Mouse (Mus musculus) hindbrain, embryonic 16.5 days (tissue): Measurements from ENCODE around the gene Pbrm1. TPM values are rescaled to one million over a fixed set of nuclear protein-coding genes. Genes with fewer than 3 reads are reported as not detected.
A peak's percentile ranks its signal among the peaks of the same experiment; 100 is the strongest.

Experiments used
- ATAC-seq: fragments of 200-750 bp; cut with Nextera tagmentation; 2 replicates; pipeline ENCODE4 v1.8.0; 2017; ENCODE audit warnings: moderate TSS enrichment, moderate library complexity
- H3K27ac ChIP-seq: fragments of 300-500 bp; sonication (generic); 2 replicates; pipeline ENCODE4 v1.5.1; 2014; ENCODE audit warnings: low read depth, mild to moderate bottlenecking, control low read depth, low read length, moderate library complexity
- H3K27me3 ChIP-seq: fragments of 300-500 bp; sonication (generic); replicated peaks from 2 replicates; pipeline ENCODE4 v1.6.1; 2014; ENCODE audit warnings: low read length; ENCODE audit not compliant: control insufficient read depth, insufficient read depth
- H3K36me3 ChIP-seq: fragments of 300-500 bp; sonication (generic); 2 replicates; pipeline ENCODE4 v1.6.1; 2014; ENCODE audit warnings: mild to moderate bottlenecking, low read length, moderate library complexity, mixed read lengths; ENCODE audit not compliant: control insufficient read depth, insufficient read depth
- H3K4me1 ChIP-seq: fragments of 300-500 bp; sonication (generic); 2 replicates; pipeline ENCODE4 v1.6.1; 2014; ENCODE audit warnings: low read depth, low read length; ENCODE audit not compliant: control insufficient read depth, insufficient read depth
- H3K4me2 ChIP-seq: fragments of 300-500 bp; sonication (generic); 2 replicates; pipeline ENCODE4 v1.6.1; 2014; ENCODE audit warnings: mild to moderate bottlenecking, low read length, control low read depth, moderate library complexity
- H3K4me3 ChIP-seq: fragments of 300-500 bp; sonication (generic); 2 replicates; pipeline ENCODE4 v1.5.1; 2014; ENCODE audit warnings: mild to moderate bottlenecking, low read length, control low read depth, moderate library complexity
- H3K9ac ChIP-seq: fragments of 300-500 bp; sonication (generic); 2 replicates; pipeline ENCODE4 v1.6.1; 2014; ENCODE audit warnings: low read depth, mild to moderate bottlenecking, control low read depth, low read length, moderate library complexity
- H3K9me3 ChIP-seq: fragments of 300-500 bp; sonication (generic); 2 replicates; pipeline ENCODE4 v1.6.1; 2014; ENCODE audit warnings: mild to moderate bottlenecking, low read length, moderate library complexity; ENCODE audit not compliant: control insufficient read depth
- WGBS: fragments of 180-500 bp; shearing (Covaris S2); extraction: QIAGEN DNeasy Blood & Tissue Kit; methylation state at CpG from one replicate; pipeline ENCODE4 v1.1.7; 2014; 5-methylcytosine and 5-hydroxymethylcytosine counted together
- polyA plus RNA-seq: library from polyadenylated mRNA; unstranded; fragments of >200 nt; fragmentation: Nextera tagmentation; extraction: Ambion mirVana; gene quantifications from 2 replicates; pipeline ENCODE4 v1.2.1, GENCODE M21; 2015

Pbrm1 gene
- polyA plus RNA-seq, 1 experiment from 2014 or later = 98.7 TPM

- H3K4me1 ChIP-seq = no peaks in the 10 kb centered on the region
- ATAC-seq = no peak
- H3K27ac ChIP-seq = no peak overlapping the region
- peaks cover 16% of the 10 kb centered on the region for H3K36me3 ChIP-seq
- no peaks in the 10 kb centered on the region for H3K9me3 ChIP-seq
- no peak overlapping the region for H3K4me3 ChIP-seq
- 84% methylated on average over 3 of the region's 3 CpGs for WGBS
- no peak overlapping the region for H3K9ac ChIP-seq
- H3K27me3 ChIP-seq = no peaks in the 10 kb centered on the region
- no peak overlapping the region for H3K4me2 ChIP-seq
These were observed 91.7 kb downstream of the Pbrm1 start for GRCm38 (mm10) chr14:31110613-31111012.

- no peaks in the 10 kb centered on the region for H3K4me1 ChIP-seq
- H3K27me3 ChIP-seq = no peaks in the 10 kb centered on the region
- H3K4me2 ChIP-seq = no peak overlapping the region
- H3K9me3 ChIP-seq = no peaks in the 10 kb centered on the region
- H3K27ac ChIP-seq = no peak overlapping the region
- no peak overlapping the region for H3K4me3 ChIP-seq
- 85% methylated on average over 5 of the region's 5 CpGs for WGBS
- peaks cover 5% of the 10 kb centered on the region; the same call in 1 of the 2 replicates for H3K36me3 ChIP-seq
- no peak for ATAC-seq
- no peak overlapping the region for H3K9ac ChIP-seq
These were observed 93.2 kb downstream of the Pbrm1 start for GRCm38 (mm10) chr14:31112187-31112586.

- WGBS = 83% methylated on average over 3 of the region's 3 CpGs
- H3K4me3 ChIP-seq = no peak overlapping the region
- no peaks in the 10 kb centered on the region for H3K9me3 ChIP-seq
- ATAC-seq = no peak
- no peaks in the 10 kb centered on the region for H3K4me1 ChIP-seq
- no peaks in the 10 kb centered on the region for H3K27me3 ChIP-seq
- peaks cover 7% of the 10 kb centered on the region; the same call in 1 of the 2 replicates for H3K36me3 ChIP-seq
- H3K4me2 ChIP-seq = no peak overlapping the region
- no peak overlapping the region for H3K9ac ChIP-seq
- H3K27ac ChIP-seq = no peak overlapping the region
These were observed 95.1 kb downstream of the Pbrm1 start for GRCm38 (mm10) chr14:31114011-31114410.

- Histone ChIP-seq H3K4me2 (no peak overlapping the region), H3K4me3 (no peak overlapping the region), H3K27ac (no peak overlapping the region), H3K27me3 (no peaks in the 10 kb centered on the region), H3K4me1 (no peaks in the 10 kb centered on the region), H3K36me3 (peaks cover 10% of the 10 kb centered on the region; the same call in 1 of the 2 replicates), H3K9ac (no peak overlapping the region), H3K9me3 (no peaks in the 10 kb centered on the region)
- WGBS = 73% methylated on average over 2 of the region's 2 CpGs
- ATAC-seq = no peak
These were observed 96.6 kb downstream of the Pbrm1 start for GRCm38 (mm10) chr14:31115522-31115921.

DNA sequence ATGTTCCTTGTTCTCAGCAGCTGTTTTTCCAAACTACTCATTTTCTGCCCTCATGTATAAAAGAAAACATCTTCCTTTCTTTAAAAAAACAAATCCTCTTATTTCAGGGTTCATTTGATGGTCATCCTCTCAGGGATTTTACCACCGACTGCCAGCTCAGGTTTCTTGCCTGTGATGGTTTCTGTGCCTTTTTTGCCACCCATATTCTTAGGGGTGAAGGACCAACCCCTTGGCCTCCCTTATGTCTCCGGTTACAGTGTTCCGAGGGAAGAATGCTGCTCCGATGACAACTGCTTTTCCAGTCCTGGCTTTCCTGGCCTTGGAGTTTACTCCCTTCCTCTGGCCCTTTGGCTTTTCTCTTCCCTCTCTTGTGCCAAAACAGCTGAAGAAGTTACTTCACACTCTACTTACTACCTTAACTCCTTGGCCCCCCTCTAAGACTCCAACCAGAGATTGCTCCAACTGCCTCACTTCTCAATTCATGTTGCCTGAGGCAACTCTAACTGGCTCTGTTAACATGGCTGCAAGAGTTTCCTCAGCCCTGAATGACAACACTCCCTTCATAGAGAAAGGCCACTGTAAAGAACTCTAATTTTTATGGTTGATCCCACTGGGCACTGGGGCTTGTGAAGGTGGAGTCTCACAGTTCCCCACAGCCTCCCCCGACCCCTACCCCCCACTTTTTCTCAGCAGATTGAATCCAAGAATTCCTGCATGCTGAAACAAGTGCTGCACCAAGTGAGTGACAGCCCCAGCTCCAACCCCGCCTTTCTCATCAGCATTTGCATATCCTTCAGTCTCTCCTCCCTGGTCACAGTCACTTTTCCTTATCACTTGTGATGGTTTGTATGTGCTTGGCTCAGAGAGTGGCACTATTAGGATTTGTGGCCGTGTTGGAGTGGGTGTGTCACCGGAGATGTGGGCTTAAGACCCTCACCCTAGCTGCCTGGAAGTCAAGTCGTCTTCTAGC lies 106.5 kb downstream of the Pbrm1 start:
- no peak for ATAC-seq
- no peak overlapping the region for H3K4me2 ChIP-seq
- H3K27me3 ChIP-seq = no peaks in the 10 kb centered on the region
- peak overlapping the region; percentile 22; the same call in 1 of the 2 replicates for H3K9ac ChIP-seq
- H3K9me3 ChIP-seq = no peaks in the 10 kb centered on the region
- WGBS = 70% methylated on average over 9 of the region's 9 CpGs
- peaks cover 17% of the 10 kb centered on the region for H3K4me1 ChIP-seq
- no peak overlapping the region for H3K4me3 ChIP-seq
- H3K27ac ChIP-seq = no peak overlapping the region
- H3K36me3 ChIP-seq = peaks cover 4% of the 10 kb centered on the region; the same call in 1 of the 2 replicates

- ATAC-seq = no peak
- Histone ChIP-seq H3K27ac (no peak overlapping the region), H3K4me3 (no peak overlapping the region), H3K36me3 (peaks cover 2% of the 10 kb centered on the region; the same call in 1 of the 2 replicates), H3K4me2 (no peak overlapping the region), H3K9me3 (no peaks in the 10 kb centered on the region), H3K9ac (no peak overlapping the region), H3K27me3 (no peaks in the 10 kb centered on the region), H3K4me1 (peaks cover 22% of the 10 kb centered on the region)
- WGBS = 96% methylated on average over 8 of the region's 8 CpGs
These were observed 107.9 kb downstream of the Pbrm1 start for GRCm38 (mm10) chr14:31126826-31127225.

- Histone ChIP-seq H3K36me3 (no peaks in the 10 kb centered on the region), H3K4me2 (peak overlapping the region; percentile 80), H3K27me3 (no peaks in the 10 kb centered on the region), H3K9me3 (no peaks in the 10 kb centered on the region), H3K9ac (peak overlapping the region; percentile 70), H3K4me3 (peak overlapping the region; percentile 74), H3K27ac (peak overlapping the region; percentile 77), H3K4me1 (peaks cover 36% of the 10 kb centered on the region)
- 3% methylated on average over 23 of the region's 23 CpGs for WGBS
- peak; percentile 0; the same call in 1 of the 2 replicates for ATAC-seq
These were observed 109.3 kb downstream of the Pbrm1 start for GRCm38 (mm10) chr14:31128101-31128825.

DNA sequence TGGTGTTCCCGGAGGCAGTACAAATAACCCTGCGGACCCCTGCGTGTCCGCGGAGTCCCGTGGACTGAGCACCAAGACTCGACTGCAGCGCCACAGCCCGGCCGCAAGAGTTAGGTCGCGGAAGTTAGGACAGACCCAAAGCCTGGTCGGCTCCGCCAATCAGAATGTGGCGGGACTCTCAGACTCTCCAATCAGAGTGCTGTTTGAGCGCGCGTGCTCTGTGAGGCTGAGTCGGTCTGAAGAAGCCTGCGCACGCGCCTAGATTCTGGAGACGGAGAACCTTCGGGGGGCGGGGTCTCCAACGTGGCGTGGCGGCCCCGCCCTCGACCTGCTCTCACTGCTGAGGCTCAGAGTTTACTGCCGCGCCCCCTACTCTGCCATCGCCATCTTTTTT lies 109.9 kb downstream of the Pbrm1 start, which contains the start of gene Smim4:
Gene Smim4 (minus strand): TSS at position 131 of the 394 bp plus-strand sequence.
- Histone ChIP-seq H3K9me3 (no peaks in the 10 kb centered on the region), H3K27ac (peak within 1 kb of the TSS; percentile 90), H3K36me3 (no peaks in the 10 kb centered on the region), H3K4me2 (peak within 1 kb of the TSS; percentile 80), H3K4me1 (peaks cover 40% of the 10 kb centered on the region), H3K4me3 (peak within 1 kb of the TSS; percentile 74), H3K27me3 (no peaks in the 10 kb centered on the region), H3K9ac (peak within 1 kb of the TSS; percentile 70)
- ATAC-seq = peak; percentile 96
- under 1% methylated on average over 33 of the region's 33 CpGs for WGBS
